Mouse (Mus musculus): ENCODE data around the gene Nmnat2.

GRCm38 (mm10) chr1:153136647-153137046 lies 181.9 kb downstream of the Nmnat2 start:
- TF ChIP-seq USF1 (IDR thresholded peaks at IDR 0.05; ENCODE audit: low read depth) (no peak), CTCF (IDR thresholded peaks at IDR 0.05; ENCODE audit: control insufficient read depth, insufficient read depth, insufficient read length) (no peak), MAX (IDR thresholded peaks at IDR 0.05) (no peak), MYOD1 (IDR thresholded peaks at IDR 0.05; ENCODE audit: control insufficient read depth, insufficient read length, low read depth) (no peak), CEBPB (IDR thresholded peaks at IDR 0.05; ENCODE audit: low read depth) (no peak), MYOG (IDR thresholded peaks at IDR 0.05; ENCODE audit: control insufficient read depth, extremely low read depth, insufficient read length) (no peak)
